Comparison of ENCODE assay signal across 8 mouse cellular contexts in the genomic region with DNA sequence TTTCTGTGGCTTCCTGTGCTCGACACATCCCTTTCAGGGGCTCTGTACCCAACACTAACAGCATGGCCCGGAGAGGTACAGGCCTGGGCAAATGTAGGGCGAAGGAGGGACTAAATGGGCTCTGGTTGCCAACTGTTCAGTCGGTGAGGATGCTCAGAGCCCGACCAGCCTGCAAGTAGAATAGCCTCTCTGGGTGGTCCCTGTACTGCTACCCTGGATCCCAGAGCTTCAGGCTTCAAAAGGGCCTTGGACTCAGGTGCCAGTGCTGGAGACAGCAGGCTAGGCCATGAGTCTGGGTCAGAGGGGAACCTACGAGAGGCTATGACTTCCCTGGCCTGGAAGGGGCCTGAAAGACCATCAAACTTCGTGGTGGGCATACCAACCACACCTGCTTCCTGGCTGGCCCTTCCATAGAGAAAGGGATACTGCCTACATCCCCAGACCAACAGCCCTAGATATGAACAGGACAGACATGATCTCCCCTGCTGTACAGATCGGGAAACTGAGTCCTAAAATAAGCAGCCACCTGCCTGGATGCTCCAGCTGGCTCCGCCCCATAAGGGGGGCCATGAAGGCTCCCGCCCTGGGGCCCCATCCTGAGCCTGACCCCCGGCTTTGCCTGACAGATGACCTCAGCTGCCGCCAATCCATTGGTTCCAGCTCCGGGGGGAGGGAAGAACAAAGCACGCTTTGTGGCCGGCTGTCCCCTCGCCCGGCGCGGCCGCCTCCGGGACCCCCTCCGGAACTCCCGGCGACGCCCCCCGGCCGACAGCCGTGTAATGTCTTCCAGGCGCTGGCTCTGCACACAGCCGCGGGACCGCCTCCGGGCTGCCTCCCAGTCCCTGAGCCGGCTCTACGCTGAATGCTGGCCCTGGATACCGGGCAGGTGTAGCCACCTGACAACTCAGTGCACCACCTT. TPM values are rescaled to one million over a fixed set of nuclear protein-coding genes. Genes with fewer than 3 reads are reported as not detected.
DNase-seq lines count a peak whose midpoint lies in the region; ATAC-seq and TF ChIP-seq lines count a peak whose summit lies in the region.

No protein-coding gene starts in this region.

- peak overlapping the region; percentile 39 for H3K4me2 ChIP-seq in liver, embryonic 14.5 days (ENCODE audit: low read depth)

- H3K4me1 ChIP-seq in thymus, adult 2 months (replicated peaks; ENCODE audit: control insufficient read depth, insufficient read depth, low read length), result peaks cover 4% of the 10 kb centered on the region
- H3K4me1 ChIP-seq in liver, embryonic 14.5 days (replicated peaks; ENCODE audit: control insufficient read depth in 2 of 2, insufficient read depth in 2 of 2, low read length in 1 of 2), result peaks cover 7 to 23% of the 10 kb centered on the region in 2 experiments

- TF ChIP-seq EP300 in liver, embryonic 14.5 days (IDR thresholded peaks at IDR 0.05; ENCODE audit: low read depth), result no peak

- no peaks in the 10 kb centered on the region; the same call in 1 of the 2 replicates for H3K27me3 ChIP-seq in thymus, adult 2 months (ENCODE audit: control insufficient read depth, insufficient read depth, low read length)
- H3K27me3 ChIP-seq in liver, embryonic 14.5 days (ENCODE audit: control insufficient read depth, insufficient read depth, low read length), result no peaks in the 10 kb centered on the region; the same call in 1 of the 2 replicates

- peak; percentile 59 to 67 for DNase-seq in cerebellum, postnatal 10 days
- DNase-seq in cerebellum, adult 9-10 months, result no peak
- peak; percentile 27 for DNase-seq in thymus, postnatal 4 days
- no peak for DNase-seq in thymus, adult 2 months
- DNase-seq in liver, embryonic 14.5 days (ENCODE audit: low read depth in 3 of 3, low spot score in 3 of 3), result no peak
- no peak for DNase-seq in urinary bladder, postnatal 36 days (ENCODE audit: low spot score in 2 of 2)
- DNase-seq in cerebellum, adult 11-12 months, result no peak
- no peak for DNase-seq in right cerebral cortex, adult 18-20 months

- WGBS in thymus, adult 2 months, result 41% methylated on average over 36 of the region's 36 CpGs
- WGBS in liver, embryonic 14.5 days (ENCODE audit: insufficient replicate concordance), result 20% methylated on average over 36 of the region's 36 CpGs

- no peak for ATAC-seq in liver, embryonic 14.5 days (ENCODE audit: insufficient read depth)

- 0 out of 2 replicates have a peak overlapping the region, but pooled peaks have one; percentile 9 for H3K9ac ChIP-seq in liver, embryonic 14.5 days (replicated peaks)

- no peak overlapping the region for H3K4me3 ChIP-seq in thymus, adult 2 months (ENCODE audit: control insufficient read depth, insufficient read depth, low read length)
- 0 out of 4 replicates have a peak overlapping the region, but pooled peaks of 1 of the 2 experiments have one; percentile 16 for H3K4me3 ChIP-seq in liver, embryonic 14.5 days (ENCODE audit: insufficient read depth in 1 of 2, low read depth in 2 of 2, low read length in 2 of 2)

- no peak overlapping the region for H3K27ac ChIP-seq in thymus, adult 2 months (ENCODE audit: control insufficient read depth, insufficient read depth, low read length)
- H3K27ac ChIP-seq in liver, embryonic 14.5 days, result no peak overlapping the region

- H3K36me3 ChIP-seq in thymus, adult 2 months (ENCODE audit: control insufficient read depth, insufficient read depth, low read length), result no peaks in the 10 kb centered on the region
- no peaks in the 10 kb centered on the region for H3K36me3 ChIP-seq in liver, embryonic 14.5 days (replicated peaks; ENCODE audit: control insufficient read depth, insufficient read depth, low read depth)

- H3K9me3 ChIP-seq in liver, embryonic 14.5 days (ENCODE audit: control insufficient read depth, low read length), result no peaks in the 10 kb centered on the region

- no peak for TF ChIP-seq CTCF in thymus, adult 2 months (IDR thresholded peaks at IDR 0.05; ENCODE audit: borderline replicate concordance, control insufficient read depth, extremely low read depth, insufficient read depth, low read length, poor library complexity)
- no peak for TF ChIP-seq CTCF in liver, embryonic 14.5 days (IDR thresholded peaks at IDR 0.05; ENCODE audit: low read depth)

- TF ChIP-seq POLR2A in thymus, adult 2 months (IDR thresholded peaks at IDR 0.05; ENCODE audit: control insufficient read depth, extremely low read depth, insufficient read depth, low read length, poor library complexity), result no peak

RNA-seq across cellular contexts. Expression of a gene that starts 9.0 kb away (rescaled TPM):
- 46.8 and 50.3 TPM in 2 replicates for polyA plus RNA-seq in thymus, adult 2 months (2012; rRNA removed)
- 11.0 and 13.3 TPM in 2 replicates for polyA plus RNA-seq in liver, embryonic 14.5 days (2012; rRNA removed)
- 10.6 and 13.5 TPM in 2 replicates for polyA plus RNA-seq in liver, embryonic 14.5 days (2014; fragmentation: Nextera tagmentation; extraction: Ambion mirVana)

RNA-seq across cellular contexts. Expression of a gene that starts 29.0 kb away (rescaled TPM):
- 3.4 and 5.0 TPM in 2 replicates for polyA plus RNA-seq in thymus, adult 2 months (2012; rRNA removed)
- 0.11 and 0.17 TPM in 2 replicates for polyA plus RNA-seq in liver, embryonic 14.5 days (2012; rRNA removed)
- not detected in 2 replicates for polyA plus RNA-seq in liver, embryonic 14.5 days (2014; fragmentation: Nextera tagmentation; extraction: Ambion mirVana)

RNA-seq across cellular contexts. Expression of a gene that starts 33.0 kb away (rescaled TPM):
- polyA plus RNA-seq in thymus, adult 2 months (2012; rRNA removed), result 0.16 and 0.27 TPM in 2 replicates
- polyA plus RNA-seq in liver, embryonic 14.5 days (2012; rRNA removed), result 0.01 and 0.08 TPM in 2 replicates
- polyA plus RNA-seq in liver, embryonic 14.5 days (2014; fragmentation: Nextera tagmentation; extraction: Ambion mirVana), result not detected in 2 replicates

Comparison
In these comparisons a context has a peak if more than half of its experiments do, and no peak if none do; other contexts are left out.
1. DNase-seq: peak in cerebellum, postnatal 10 days (2 of 2) and thymus, postnatal 4 days (single experiment); none in cerebellum, adult 9-10 months (single experiment), thymus, adult 2 months (single experiment), liver, embryonic 14.5 days (0 of 3), urinary bladder, postnatal 36 days (0 of 2), cerebellum, adult 11-12 months (single experiment) and right cerebral cortex, adult 18-20 months (single experiment).